Mouse (Mus musculus): ENCODE results near the gene Adh7. TPM values are rescaled to one million over a fixed set of nuclear protein-coding genes. Genes with fewer than 3 reads are reported as not detected.
A peak's percentile ranks its signal among the peaks of the same experiment; 100 is the strongest.

Gene Adh7
- total RNA-seq (2014; rRNA removed) (0.62 and 1.6 TPM in 2 replicates), polyA plus RNA-seq (2015; fragmentation: Nextera tagmentation; extraction: Ambion mirVana) (1.0 TPM in 2 replicates)

DNA sequence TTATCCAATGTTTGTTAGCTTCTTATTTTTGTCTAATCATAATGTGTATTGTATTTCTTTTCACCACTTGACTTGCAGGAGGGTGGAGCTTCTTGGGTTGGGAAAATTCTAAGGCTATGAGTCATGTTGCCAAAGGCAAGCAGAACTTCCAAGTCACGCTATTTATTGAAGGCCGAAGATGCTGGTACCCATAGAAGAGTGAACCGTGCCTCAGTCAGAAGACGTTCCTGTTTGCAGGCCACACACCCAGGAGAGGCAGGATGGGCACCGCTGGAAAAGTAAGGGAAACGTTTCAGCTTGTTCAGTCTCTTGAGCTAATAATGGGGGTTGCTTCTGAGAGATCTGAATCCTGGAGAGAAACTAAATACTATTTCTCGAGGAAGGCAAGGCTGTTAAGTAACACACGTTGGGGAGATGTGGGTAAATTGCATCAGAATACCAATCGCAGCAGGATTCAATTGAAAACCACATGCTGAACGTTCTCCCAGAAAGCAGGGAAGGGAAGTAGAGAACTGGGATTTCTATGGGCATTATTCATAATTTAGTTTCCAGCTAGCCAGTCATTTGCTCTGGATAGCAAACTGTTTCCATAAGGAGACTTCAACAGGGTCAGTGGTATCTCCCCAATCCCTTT, at the start of gene Adh7:
Gene Adh7 (plus strand): TSS at position 130 of the 634 bp plus-strand sequence.
- H3K27ac ChIP-seq (ENCODE audit: low read depth, low read length), result no peak within 1 kb of the TSS
- no peak within 1 kb of the TSS for H3K4me3 ChIP-seq (ENCODE audit: low read depth, low read length)
- H3K4me1 ChIP-seq (ENCODE audit: insufficient read depth), result no peaks in the 10 kb centered on the region
- TF ChIP-seq CTCF (IDR thresholded peaks at IDR 0.05; ENCODE audit: low read depth), result no peak
- no peaks in the 10 kb centered on the region for H3K27me3 ChIP-seq (ENCODE audit: insufficient read depth, low read length)
- H3K36me3 ChIP-seq (ENCODE audit: insufficient read depth), result no peaks in the 10 kb centered on the region
- 79% methylated on average over 10 of the region's 10 CpGs for WGBS
- ATAC-seq (no peak), DNase-seq (no peak)
- H3K4me2 ChIP-seq (ENCODE audit: low read depth), result no peak within 1 kb of the TSS
- no peak within 1 kb of the TSS for H3K9ac ChIP-seq
- H3K9me3 ChIP-seq (ENCODE audit: low read length), result no peaks in the 10 kb centered on the region

DNA sequence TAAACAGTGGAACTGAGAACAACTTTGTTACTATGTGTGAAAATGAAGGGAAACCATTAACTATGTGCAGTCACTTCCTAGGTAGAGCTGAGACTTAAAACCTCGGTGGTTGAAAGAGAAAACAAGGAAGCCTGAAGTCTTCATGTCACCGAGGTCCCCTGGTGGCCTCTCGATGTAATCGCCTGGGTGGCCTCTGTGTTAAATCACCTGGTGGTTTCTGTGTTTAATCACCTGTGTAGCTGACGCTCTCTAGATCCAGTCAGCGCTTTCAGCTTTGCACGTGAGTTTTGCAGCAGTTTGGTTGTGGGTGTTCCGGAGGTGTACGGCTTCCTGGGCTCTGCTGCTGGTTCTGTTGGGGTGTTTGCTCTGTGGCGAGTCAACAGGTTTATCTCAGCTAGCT, 44.3 kb upstream of the Adh7 start:
- no peaks in the 10 kb centered on the region for H3K9me3 ChIP-seq (ENCODE audit: low read length)

DNA sequence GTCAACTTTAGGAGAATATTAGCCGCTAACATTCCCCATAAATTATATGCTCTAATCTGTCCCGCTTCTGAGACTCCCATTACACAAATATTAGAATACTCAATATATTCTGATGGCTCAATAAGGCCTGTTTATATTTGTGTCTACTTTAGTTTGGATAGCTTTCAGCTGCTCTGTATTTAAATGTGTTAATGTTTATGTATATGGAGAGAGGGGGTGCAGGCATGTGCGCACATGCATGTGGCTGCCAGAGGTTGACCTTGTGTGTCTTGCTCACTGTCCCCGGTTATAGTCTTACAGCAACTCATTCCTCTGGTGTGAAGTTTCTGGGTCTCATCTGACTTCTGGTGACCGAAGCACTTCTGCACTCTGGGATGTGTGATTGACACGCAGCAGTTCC, 42.0 kb upstream of the Adh7 start:
- Histone ChIP-seq H3K9me3 (ENCODE audit: low read length) (no peaks in the 10 kb centered on the region), H3K4me2 (ENCODE audit: low read depth) (no peak overlapping the region), H3K4me1 (ENCODE audit: insufficient read depth) (no peaks in the 10 kb centered on the region), H3K27ac (ENCODE audit: low read depth, low read length) (no peak overlapping the region), H3K4me3 (ENCODE audit: low read depth, low read length) (no peak overlapping the region), H3K36me3 (ENCODE audit: insufficient read depth) (no peaks in the 10 kb centered on the region), H3K9ac (no peak overlapping the region), H3K27me3 (ENCODE audit: insufficient read depth, low read length) (no peaks in the 10 kb centered on the region)
- ATAC-seq (no peak), DNase-seq (no peak)
- no peak for TF ChIP-seq CTCF (IDR thresholded peaks at IDR 0.05; ENCODE audit: low read depth)
- 94% methylated on average over 6 of the region's 6 CpGs for WGBS

More for the DNA sequence above, 44.3 kb upstream of the Adh7 start:
- no peaks in the 10 kb centered on the region for H3K4me1 ChIP-seq (ENCODE audit: insufficient read depth)
- no peaks in the 10 kb centered on the region for H3K27me3 ChIP-seq (ENCODE audit: insufficient read depth, low read length)
- TF ChIP-seq CTCF (IDR thresholded peaks at IDR 0.05; ENCODE audit: low read depth), result no peak
- H3K4me2 ChIP-seq (ENCODE audit: low read depth), result no peak overlapping the region
- H3K27ac ChIP-seq (ENCODE audit: low read depth, low read length), result no peak overlapping the region
- WGBS, result 78% methylated on average over 10 of the region's 10 CpGs
- H3K36me3 ChIP-seq (ENCODE audit: insufficient read depth), result no peaks in the 10 kb centered on the region
- no peak for ATAC-seq
- no peak overlapping the region for H3K9ac ChIP-seq
- no peak overlapping the region for H3K4me3 ChIP-seq (ENCODE audit: low read depth, low read length)
- DNase-seq, result no peak

DNA sequence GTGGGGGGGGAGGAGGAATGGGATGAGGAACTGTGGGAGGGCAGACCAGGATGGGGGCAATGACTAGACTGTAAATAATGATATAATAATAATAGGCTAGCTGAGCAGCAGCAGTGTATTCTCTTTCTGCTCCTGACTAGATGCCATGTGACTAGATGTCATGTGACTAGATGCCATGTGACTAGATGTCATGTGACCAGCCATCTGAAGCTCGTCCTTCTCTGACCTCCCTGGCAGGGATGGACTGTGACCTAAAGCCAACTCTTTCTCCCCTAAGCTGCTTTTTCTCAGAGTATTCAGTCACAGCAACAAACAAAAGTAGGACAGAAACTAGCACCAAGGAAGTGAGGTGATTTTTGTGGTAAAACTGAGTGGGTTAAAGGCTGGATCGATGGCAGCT, 35.5 kb upstream of the Adh7 start:
- WGBS, result 91% methylated on average over 2 of the region's 2 CpGs
- TF ChIP-seq CTCF (IDR thresholded peaks at IDR 0.05; ENCODE audit: low read depth), result no peak
- Histone ChIP-seq H3K9ac (no peak overlapping the region), H3K9me3 (ENCODE audit: low read length) (no peaks in the 10 kb centered on the region), H3K27ac (ENCODE audit: low read depth, low read length) (no peak overlapping the region), H3K4me2 (ENCODE audit: low read depth) (no peak overlapping the region), H3K27me3 (ENCODE audit: insufficient read depth, low read length) (no peaks in the 10 kb centered on the region), H3K4me3 (ENCODE audit: low read depth, low read length) (no peak overlapping the region), H3K36me3 (ENCODE audit: insufficient read depth) (no peaks in the 10 kb centered on the region), H3K4me1 (ENCODE audit: insufficient read depth) (no peaks in the 10 kb centered on the region)
- no peak for DNase-seq
- ATAC-seq, result no peak

DNA sequence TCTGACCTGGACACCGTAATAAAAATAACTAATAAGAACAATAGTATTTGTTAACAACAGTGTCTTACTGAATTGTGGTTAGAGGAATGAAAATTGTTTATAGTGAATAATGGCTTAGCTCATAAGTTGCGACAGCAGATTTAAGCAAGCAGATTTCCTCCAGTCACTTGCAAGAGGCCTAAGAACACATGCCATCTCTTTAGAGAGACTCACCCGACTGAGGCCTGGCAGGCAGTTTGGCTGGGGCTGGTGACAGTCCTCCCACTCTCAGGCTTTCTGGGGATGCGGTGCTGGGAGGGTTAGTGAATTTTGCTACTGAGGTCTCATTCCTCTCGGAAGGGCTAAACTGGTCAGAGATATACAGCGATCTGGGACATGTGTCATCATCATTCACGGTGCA, 34.2 kb upstream of the Adh7 start:
- Histone ChIP-seq H3K9me3 (ENCODE audit: low read length) (no peaks in the 10 kb centered on the region), H3K27ac (ENCODE audit: low read depth, low read length) (no peak overlapping the region), H3K9ac (no peak overlapping the region), H3K36me3 (ENCODE audit: insufficient read depth) (no peaks in the 10 kb centered on the region), H3K27me3 (ENCODE audit: insufficient read depth, low read length) (no peaks in the 10 kb centered on the region), H3K4me2 (ENCODE audit: low read depth) (no peak overlapping the region), H3K4me3 (ENCODE audit: low read depth, low read length) (no peak overlapping the region), H3K4me1 (ENCODE audit: insufficient read depth) (no peaks in the 10 kb centered on the region)
- 83% methylated on average over 7 of the region's 7 CpGs for WGBS
- ATAC-seq (no peak), DNase-seq (no peak)
- no peak for TF ChIP-seq CTCF (IDR thresholded peaks at IDR 0.05; ENCODE audit: low read depth)

DNA sequence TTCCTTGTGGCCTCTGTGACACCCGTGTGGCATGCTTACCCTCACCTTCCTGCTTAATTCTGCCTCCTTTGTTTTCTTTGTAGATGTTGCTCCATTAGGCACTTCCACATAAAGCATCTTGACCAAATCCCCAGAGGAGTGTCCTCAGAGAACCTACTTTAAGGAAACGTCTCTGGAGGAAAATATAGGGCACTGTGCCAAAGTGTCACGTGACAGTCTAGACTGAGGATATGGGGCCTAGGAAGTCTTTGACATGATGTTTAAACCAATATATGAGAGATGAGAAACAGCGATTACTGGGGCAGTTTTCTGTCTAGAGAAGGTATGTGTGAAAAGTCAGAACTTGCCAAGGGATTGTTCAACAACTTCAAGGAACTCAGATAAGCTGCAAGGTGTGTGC, 32.3 kb upstream of the Adh7 start:
- H3K4me2 ChIP-seq (ENCODE audit: low read depth), result no peak overlapping the region
- H3K4me1 ChIP-seq (ENCODE audit: insufficient read depth), result no peaks in the 10 kb centered on the region
- H3K9ac ChIP-seq, result no peak overlapping the region
- no peaks in the 10 kb centered on the region for H3K9me3 ChIP-seq (ENCODE audit: low read length)
- no peaks in the 10 kb centered on the region for H3K36me3 ChIP-seq (ENCODE audit: insufficient read depth)
- H3K4me3 ChIP-seq (ENCODE audit: low read depth, low read length), result no peak overlapping the region
- ATAC-seq (no peak), DNase-seq (no peak)
- H3K27me3 ChIP-seq (ENCODE audit: insufficient read depth, low read length), result no peaks in the 10 kb centered on the region
- no peak overlapping the region for H3K27ac ChIP-seq (ENCODE audit: low read depth, low read length)
- 56% methylated on average over 4 of the region's 4 CpGs for WGBS
- TF ChIP-seq CTCF (IDR thresholded peaks at IDR 0.05; ENCODE audit: low read depth), result no peak

DNA sequence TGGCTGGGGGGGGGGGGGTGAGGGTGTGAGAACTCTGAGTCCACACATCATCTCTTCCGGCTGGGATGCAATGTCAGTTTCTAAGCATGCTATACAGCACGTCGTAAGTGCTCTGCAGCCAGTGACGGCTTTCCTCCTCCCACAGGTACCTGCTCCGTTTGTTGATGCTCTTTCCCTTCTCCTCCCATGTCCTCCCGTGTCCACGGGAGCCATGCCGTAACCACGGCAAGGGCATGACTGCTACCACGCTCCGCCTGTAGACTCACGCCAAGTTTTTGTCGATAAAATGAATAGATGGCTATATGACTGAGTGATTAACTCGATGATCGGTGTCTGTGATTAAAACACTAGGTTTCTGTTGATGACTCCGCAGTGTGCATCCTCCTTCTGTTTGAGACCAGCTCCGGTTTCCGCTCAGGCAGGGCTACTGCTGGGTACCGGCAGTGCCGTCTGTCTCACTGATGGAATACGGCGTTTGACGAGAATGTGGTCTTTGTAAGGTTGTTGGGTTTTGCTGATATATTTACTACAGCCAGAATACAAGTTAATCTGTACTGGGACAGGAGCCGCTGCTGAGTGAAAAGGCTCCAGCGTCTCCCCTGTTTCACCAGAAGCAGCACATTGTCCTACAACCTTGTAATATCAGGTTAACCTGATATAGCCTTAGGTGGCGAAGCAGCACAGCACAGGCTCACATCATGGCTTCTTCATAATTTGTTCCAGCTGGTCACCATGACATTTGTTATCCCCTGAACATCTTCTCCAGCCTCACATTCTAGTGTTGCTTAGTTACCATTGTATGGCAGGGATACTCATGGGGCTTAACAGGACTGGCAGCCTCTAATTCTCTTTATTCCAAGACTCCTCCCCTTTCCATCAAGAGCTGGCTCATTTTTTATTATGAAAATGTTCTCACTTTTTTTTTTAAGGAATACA, 31.3 kb upstream of the Adh7 start:
- no peaks in the 10 kb centered on the region for H3K9me3 ChIP-seq (ENCODE audit: low read length)
- no peaks in the 10 kb centered on the region for H3K36me3 ChIP-seq (ENCODE audit: insufficient read depth)
- WGBS, result 90% methylated on average over 26 of the region's 26 CpGs
- no peak overlapping the region for H3K4me3 ChIP-seq (ENCODE audit: low read depth, low read length)
- no peaks in the 10 kb centered on the region for H3K4me1 ChIP-seq (ENCODE audit: insufficient read depth)
- DNase-seq (no peak), ATAC-seq (peak; percentile 47; the same call in 1 of the 2 replicates)
- no peak for TF ChIP-seq CTCF (IDR thresholded peaks at IDR 0.05; ENCODE audit: low read depth)
- no peak overlapping the region for H3K9ac ChIP-seq
- H3K27ac ChIP-seq (ENCODE audit: low read depth, low read length), result no peak overlapping the region
- no peak overlapping the region for H3K4me2 ChIP-seq (ENCODE audit: low read depth)
- H3K27me3 ChIP-seq (ENCODE audit: insufficient read depth, low read length), result no peaks in the 10 kb centered on the region

All from forebrain, postnatal 0 days (tissue).